Mouse (Mus musculus): ENCODE measurements at regions not wholly inside any gene's neighbourhood (a gene's known extent, or its start where the extent isn't known, plus 50 kb on each side); places are given as distances from the start of the nearest gene placed in this dataset.

GRCm38 (mm10) chr4:33687434-33687833 is 237.0 kb upstream of the Cnr1 start:
- TF ChIP-seq CTCF (IDR thresholded peaks at IDR 0.05; ENCODE audit: low read depth), result no peak
- no peak for TF ChIP-seq EP300 (optimal IDR thresholded peaks at IDR 0.05)
